Mouse (Mus musculus): ENCODE measurements around the gene Troap.

Gene Troap

DNA sequence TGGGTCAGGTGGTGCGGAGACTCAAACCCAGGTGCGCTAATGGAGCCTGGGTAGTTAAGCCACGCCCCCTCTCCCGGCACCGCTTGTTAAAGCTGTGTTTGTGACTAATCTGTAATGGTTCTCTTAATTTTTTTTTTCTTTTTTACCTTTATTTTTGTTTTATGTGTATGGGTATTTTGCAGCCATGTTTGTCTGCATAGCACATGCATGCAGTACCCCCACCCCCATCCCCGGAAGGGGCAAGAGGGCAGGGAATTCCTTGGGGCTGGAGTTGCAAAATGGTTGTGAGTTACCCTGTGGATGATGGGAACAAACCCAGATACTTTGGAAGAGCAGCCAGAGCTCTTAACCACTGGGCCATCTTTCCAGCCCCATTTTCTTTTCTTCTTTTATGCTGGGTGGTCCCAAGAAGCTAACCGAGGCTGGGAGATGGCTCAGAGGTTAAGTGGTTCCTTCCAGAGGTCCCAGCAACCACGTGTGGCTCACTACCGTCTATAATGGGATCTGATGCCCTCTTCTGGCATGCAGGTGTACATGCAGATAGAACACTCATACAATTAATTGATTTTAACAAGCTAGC lies 39.1 kb downstream of the Troap start:
- DNase-seq (ENCODE audit: low read depth, low spot score) = no peak

DNA sequence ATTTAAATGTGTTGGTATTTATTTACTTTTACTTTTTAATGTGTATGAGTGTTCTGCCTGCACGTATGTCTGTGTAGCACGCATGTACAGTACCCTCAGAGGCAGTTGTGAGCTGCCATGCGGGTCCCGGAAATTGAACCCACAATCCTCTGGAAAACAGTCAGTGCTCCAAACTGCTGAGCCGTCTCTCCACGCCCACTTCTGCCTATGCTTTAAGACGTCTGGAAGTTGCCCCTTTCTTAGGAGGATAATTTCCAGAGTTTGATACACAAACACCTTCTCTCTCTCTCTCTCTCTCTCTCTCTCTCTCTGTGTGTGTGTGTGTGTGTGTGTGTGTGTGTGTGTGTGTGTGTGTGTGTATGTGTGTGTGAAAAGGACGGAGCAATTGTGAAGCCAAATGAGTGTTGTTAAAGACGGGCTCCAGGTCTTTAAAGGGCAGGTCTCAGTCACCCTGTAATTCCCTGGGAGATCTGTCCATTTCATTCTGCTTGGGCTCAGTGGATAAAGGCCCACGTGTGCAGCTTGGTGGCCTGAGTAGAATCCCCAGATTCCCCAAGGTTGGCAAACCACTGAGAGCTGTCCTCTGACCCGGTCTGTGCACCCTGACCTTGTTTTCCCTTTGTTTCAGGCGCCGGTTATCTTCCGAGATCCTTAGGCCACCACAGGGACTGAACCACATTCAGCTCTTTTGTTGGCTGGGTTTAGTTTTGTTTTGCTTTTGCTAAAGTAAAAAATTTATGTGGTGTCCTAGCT lies 40.1 kb downstream of the Troap start:
- no peak for DNase-seq (ENCODE audit: low read depth, low spot score)

DNA sequence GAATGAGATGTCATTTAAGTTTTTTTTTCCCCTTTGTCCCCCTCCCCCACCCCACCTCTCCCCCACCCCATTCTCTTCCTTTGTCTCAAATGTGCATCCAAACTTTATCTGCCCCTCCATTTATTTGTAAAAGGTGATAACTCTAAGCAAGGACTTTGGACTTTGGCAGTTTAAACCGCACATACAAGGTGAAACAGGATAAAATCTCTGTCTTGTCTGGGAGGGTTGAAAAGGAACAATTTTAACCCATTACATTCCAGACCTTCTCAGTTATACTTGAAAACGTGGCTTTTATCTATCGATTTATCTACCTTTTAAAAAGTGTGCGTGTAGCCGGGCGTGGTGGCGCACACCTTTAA lies 40.7 kb downstream of the Troap start:
- no peak for DNase-seq (ENCODE audit: low read depth, low spot score)

DNA sequence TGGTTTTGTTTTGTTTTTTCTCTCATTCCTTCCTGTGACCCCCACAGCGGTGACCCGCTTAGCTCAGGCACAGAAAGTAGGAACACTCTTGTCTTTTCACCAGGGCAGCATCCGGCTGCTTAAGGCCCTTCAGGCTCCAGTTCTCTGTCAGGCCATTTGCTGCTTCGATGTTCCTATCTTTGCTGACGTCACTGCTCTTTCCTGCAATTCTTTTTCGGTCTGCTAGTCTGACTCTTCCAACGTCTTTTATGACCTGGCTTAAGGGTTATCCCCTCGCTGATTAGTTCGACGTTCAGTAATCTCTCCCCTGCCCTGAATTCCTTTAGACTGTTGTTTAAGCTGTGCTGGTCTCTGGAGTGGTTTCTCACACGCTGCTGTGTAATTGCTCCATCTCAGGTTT lies 42.2 kb downstream of the Troap start:
- no peak for DNase-seq (ENCODE audit: low read depth, low spot score)

DNA sequence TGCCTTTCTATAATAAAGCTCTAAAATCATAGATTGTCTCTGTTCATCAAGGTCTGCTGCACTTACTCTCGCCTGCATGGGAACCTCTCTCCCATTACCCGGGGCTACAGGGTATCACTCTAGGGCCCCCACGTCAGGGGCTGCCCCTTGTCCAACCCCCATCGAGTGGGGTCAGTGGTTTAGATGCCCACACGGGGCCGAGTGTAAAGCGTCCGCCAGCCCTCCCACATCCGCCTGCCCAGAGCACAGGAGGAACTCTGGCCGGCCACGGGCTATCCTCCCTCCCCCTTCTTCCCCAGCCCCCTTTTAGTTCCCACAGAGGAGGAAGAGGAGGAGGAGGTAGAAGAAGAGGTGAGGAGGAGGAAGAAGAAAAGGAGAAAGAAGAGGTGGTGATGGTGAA lies 46.4 kb downstream of the Troap start:
- DNase-seq (ENCODE audit: low read depth, low spot score) = no peak

DNA sequence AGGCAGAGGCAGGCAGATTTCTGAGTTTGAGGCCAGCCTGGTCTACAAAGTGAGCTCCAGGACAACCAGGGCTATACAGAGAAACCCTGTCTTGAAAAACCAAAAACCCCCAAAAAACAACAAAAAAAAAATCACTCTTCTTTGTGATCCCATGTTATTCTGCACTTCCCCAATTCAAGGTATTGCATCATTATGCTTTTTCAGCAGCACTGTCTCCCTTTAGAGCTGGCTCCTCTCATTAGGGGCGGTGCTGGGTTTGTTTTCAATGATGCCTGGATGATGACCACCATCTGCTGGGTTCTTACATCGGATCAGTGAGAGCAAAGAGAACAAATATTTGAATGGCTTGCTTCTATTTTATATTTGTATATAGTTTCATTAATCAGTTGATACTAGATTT lies 48.3 kb downstream of the Troap start:
- DNase-seq (ENCODE audit: low read depth, low spot score) = no peak

DNA sequence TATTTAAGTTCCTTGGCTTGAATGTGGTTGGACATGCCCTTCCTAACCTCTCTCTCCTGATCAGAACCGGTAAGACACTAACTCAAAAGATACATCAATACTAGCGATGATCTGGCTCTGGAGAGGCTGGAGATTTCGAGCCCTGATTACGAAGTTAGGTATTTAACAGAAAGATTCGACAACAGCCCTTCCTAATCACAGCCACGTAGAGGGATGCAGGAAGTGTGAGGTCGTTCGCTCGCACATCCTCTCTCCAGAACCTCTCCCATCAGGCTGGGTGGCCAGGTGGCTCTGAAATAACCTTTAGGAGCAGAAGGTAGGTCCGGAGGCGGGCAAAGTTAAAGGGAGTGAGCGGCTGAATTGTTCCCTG lies 51.3 kb downstream of the Troap start, which contains the start of gene Spats2:
Gene Spats2, plus strand, starts transcription at position 206 of the 370 bp plus-strand sequence.
- no peak for DNase-seq (ENCODE audit: low read depth, low spot score)

DNA sequence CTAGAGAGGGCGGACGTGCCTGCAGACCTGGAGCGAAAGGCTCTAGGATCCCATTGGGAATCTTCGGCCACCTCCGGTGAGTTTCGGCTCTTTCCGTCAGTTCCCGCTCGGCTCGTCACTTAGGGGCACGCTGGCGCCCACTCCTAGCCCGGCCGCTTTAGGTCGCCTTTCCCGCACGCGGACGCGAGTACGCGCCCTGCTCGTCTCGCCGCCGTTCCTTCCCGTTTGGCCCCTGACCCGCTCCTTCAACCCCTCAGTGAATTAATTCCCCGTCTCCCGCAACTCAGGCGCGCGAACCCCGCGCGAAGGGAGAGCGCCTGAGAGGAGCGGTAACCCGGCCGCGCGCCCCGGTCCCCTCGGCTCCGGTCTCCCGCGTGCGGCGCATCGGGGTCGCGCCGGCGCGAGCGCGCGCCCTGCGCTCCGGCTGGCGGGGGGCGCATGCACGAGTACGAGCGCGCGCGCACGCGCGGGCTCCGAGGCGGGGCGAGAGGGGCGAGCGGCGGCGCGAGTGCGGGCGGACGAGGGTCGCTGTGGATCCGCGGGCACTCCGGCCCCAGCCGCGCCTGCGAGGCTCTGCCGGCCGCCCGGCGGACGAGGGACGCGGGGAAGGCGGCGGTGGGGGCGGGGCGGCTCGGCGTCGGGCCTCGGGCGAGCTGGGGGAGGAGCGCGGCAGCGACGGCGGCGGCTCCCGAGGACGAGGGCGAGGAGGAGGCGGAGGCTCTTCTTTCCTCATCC lies 51.9 kb downstream of the Troap start:
- peak; percentile 49 for DNase-seq (ENCODE audit: low read depth, low spot score)

DNA sequence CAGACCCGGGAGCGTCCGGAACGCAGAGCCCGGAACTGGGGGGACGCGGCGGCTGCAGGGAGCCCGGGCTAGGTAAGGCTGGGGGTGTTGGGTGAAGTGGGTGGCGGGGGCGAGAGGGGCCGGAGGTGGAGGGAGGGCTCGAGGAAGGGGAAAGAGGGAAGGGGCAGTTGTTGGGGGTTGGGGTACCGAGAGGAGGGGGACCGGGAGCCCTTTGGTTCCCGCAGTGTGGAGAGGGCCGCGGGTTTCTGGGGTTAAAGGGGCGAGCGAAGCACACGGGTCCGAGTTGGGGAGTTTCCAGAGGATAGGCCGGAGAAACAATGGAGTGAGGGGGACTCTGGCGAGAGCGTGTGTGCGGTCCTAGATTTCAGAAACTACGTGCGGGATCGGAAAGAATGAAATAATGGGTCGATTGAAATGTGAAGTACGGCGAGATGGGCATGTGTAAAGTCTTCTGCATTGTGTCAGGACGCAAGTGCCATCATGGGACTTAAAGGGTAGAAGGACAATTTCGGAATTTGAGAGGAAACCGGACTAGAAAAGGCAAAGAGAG lies 52.5 kb downstream of the Troap start:
- DNase-seq (ENCODE audit: low read depth, low spot score) = no peak

DNA sequence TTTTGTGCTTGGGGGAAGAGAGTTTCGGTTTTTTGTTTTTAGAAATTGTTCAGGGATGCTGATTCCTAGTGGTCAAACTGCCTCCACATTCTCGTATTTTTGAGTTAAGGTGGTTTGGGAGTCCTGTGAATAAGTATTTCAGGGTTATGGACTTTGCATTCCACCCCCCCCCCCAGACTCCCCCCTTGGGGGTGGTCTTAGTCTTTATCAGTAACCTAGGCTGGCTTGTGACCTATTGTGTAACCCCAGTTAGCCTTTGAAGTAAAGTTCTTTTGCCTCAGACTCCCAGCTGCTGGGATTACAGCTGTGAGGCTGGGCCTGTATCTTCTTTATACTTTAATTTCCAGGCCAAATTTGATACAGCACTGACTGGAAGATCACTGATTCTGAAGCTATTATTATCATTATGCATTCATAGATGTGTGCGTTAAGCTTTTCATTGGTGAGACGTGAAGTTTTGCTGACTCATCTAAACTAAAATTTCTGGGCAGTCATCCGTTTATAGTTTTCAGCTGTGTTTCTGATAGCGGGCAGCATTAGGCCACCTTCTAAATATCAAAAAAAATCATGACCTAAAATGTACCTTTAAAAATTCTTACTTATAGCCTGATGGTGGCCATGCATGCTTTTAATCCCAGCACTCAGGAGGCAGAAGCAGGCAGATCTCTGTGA lies 53.6 kb downstream of the Troap start:
- no peak for DNase-seq (ENCODE audit: low read depth, low spot score)

DNA sequence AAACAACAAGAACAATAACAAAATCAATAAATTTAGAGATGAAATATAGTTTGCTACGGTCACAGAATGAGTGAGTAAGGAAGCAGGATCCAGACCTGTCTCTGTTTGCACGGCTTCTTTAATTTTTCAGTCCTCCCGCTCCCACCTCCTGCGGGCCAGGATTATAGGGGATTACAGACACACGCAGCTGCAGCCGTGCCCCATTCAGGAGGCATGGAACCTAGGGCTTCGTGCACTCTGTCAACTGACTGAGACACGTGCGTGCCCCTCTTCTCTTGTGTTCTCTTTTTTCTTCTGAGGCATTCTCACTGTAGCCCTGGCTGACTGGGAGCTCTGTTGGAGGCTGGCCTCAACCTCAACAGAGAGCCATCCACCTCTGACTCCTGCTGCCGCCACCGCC lies 55.1 kb downstream of the Troap start:
- DNase-seq (ENCODE audit: low read depth, low spot score) = no peak

DNA sequence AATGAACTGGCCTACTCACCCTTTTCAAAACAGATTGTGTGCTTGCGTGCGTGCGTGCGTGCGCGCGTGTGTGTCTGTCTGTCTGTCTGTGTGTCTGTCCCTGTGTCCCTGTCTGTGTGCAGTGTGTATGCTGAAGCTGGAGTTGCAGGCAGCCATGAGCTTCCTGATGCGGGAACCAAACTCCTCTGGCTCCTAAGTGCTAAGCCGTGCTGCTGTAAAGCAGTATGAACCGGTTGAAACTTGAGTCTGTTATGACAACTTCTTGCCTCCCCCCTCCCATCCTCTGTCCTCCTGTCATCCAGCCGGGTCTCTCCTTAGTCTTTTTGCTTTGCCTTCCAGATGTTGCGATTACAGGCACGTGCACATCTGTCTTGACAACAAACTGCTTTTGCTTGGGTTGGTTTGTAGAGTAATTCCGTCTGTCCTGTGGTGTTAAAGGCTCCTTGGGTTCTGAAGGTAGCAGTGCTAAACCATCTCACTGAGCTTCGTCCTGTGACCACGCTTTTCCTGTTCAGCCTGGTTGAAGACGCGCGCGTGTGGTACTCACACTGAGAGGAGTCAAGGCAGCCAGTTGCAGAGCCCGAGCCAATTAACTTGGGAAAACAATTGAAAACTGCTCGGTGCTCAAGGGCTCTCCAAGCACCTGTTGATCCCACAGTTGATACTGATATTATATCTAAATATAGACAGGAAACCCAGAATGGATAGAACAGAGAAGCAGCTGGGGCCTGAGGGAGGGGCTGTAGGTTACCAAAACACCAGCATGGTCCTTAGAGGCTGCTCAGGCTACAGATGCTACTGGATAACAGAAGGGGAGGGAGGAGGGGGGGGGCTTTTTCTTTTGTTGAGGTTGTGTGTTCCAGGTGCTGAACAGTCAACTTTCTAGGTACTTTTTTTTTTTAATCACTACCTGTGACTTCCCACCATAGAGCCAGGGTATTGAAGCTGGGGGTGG lies 55.9 kb downstream of the Troap start:
- no peak for DNase-seq (ENCODE audit: low read depth, low spot score)
